Mouse (Mus musculus) heart, postnatal 14 days (tissue): ENCODE results near the gene Il5. TPM values are rescaled to one million over a fixed set of nuclear protein-coding genes. Genes with fewer than 3 reads are reported as not detected.
A peak's percentile ranks its signal among the peaks of the same experiment; 100 is the strongest.
"Not testable (repeated sequence)": the region's sequence is repeated elsewhere in the genome, so short reads cannot be mapped to it uniquely, and the experiment has no call there.

ENCODE experiments used
- DNase-seq, 2 experiments: peaks; one replicate each; pipeline ENCODE4 v3.0.0; 2021 to 2022
- intact Hi-C: fragments of 180-260 bp; cut with DNase I; formaldehyde crosslinking; loops from one replicate; pipeline ENCODE4 v1.15.1; 2025
- total RNA-seq, 2 experiments: library from RNA; stranded (reverse); gene quantifications; 2 replicates each; pipeline ENCODE4 v1.2.3; 2021

The Il5 gene
- total RNA-seq, 2 experiments from 2014 or later, result not detected

GRCm38 (mm10) chr11:53736771-53737572 is 16.4 kb downstream of the Il5 start:
- intact Hi-C loops, result loop anchor here (2.0 to 10.0 kb wide), 4 partner anchors 114 to 518 kb away; partner anchors contain the start of gene Gm9837
- peak; percentile 75 to 85 for DNase-seq

GRCm38 (mm10) chr11:53737573-53737946 is 17.0 kb downstream of the Il5 start:
- intact Hi-C loops, result loop anchor here (2.0 to 10.0 kb wide), 4 partner anchors 113 to 517 kb away; partner anchors contain the start of gene Gm9837
- DNase-seq, result peak; percentile 51 to 70

- DNase-seq, result no peak
- intact Hi-C loops, result no loop called here
Observed at GRCm38 (mm10) chr11:53742353-53742752, 21.8 kb downstream of the Il5 start.

GRCm38 (mm10) chr11:53745260-53745659 is 24.7 kb downstream of the Il5 start:
- no peak for DNase-seq
- intact Hi-C loops, result no loop called here

- DNase-seq, result no peak
- intact Hi-C loops, result no loop called here
Observed at GRCm38 (mm10) chr11:53747985-53748384, 27.4 kb downstream of the Il5 start.

GRCm38 (mm10) chr11:53748614-53749013 is 28.0 kb downstream of the Il5 start:
- intact Hi-C loops, result no loop called here
- no peak for DNase-seq

- intact Hi-C loops, result no loop called here
- no peak for DNase-seq
Observed at GRCm38 (mm10) chr11:53749306-53749705, 28.7 kb downstream of the Il5 start.

- no peak for DNase-seq
- intact Hi-C loops, result no loop called here
Observed at GRCm38 (mm10) chr11:53749716-53750352, 29.2 kb downstream of the Il5 start.

GRCm38 (mm10) chr11:53755011-53755595 is 34.5 kb downstream of the Il5 start:
- DNase-seq, result no peak

GRCm38 (mm10) chr11:53757612-53758011 is 37.0 kb downstream of the Il5 start:
- no peak for DNase-seq
- intact Hi-C loops, result loop anchor here (1.0 kb wide), 1 partner anchor 92 kb away; no protein-coding TSS in a partner anchor

More at GRCm38 (mm10) chr11:53755011-53755595, 34.5 kb downstream of the Il5 start:
- intact Hi-C loops, result no loop called here

GRCm38 (mm10) chr11:53758033-53758432 is 37.4 kb downstream of the Il5 start:
- intact Hi-C loops, result loop anchor here (1.0 kb wide), 1 partner anchor 91 kb away; no protein-coding TSS in a partner anchor
- DNase-seq, result not testable (repeated sequence)

- intact Hi-C loops, result loop anchor here (1.0 kb wide), 1 partner anchor 90 kb away; no protein-coding TSS in a partner anchor
- peak in 1 of 2 experiments; percentile 37 for DNase-seq
Observed at GRCm38 (mm10) chr11:53758791-53759351, 38.3 kb downstream of the Il5 start.

- intact Hi-C loops, result no loop called here
- no peak for DNase-seq
Observed at GRCm38 (mm10) chr11:53759545-53760406, 39.2 kb downstream of the Il5 start.

- intact Hi-C loops, result no loop called here
- no peak for DNase-seq
Observed at GRCm38 (mm10) chr11:53761284-53761683, 40.7 kb downstream of the Il5 start.

- DNase-seq, result peak; percentile 74 to 80
- intact Hi-C loops, result no loop called here
Observed at GRCm38 (mm10) chr11:53761822-53762221, 41.2 kb downstream of the Il5 start.

- intact Hi-C loops, result no loop called here
- DNase-seq, result no peak
Observed at GRCm38 (mm10) chr11:53762426-53762825, 41.8 kb downstream of the Il5 start.

GRCm38 (mm10) chr11:53762827-53763495 is 42.4 kb downstream of the Il5 start:
- peak; percentile 84 to 90 for DNase-seq
- intact Hi-C loops, result no loop called here

GRCm38 (mm10) chr11:53763496-53764140 is 43.0 kb downstream of the Il5 start:
- intact Hi-C loops, result no loop called here
- peak; percentile 93 to 94 for DNase-seq

- intact Hi-C loops, result no loop called here
- DNase-seq, result no peak
Observed at GRCm38 (mm10) chr11:53764581-53764980, 44.0 kb downstream of the Il5 start.
